ENCODE assay signal across 17 mouse cellular contexts in genomic region chr6:8492248-8492647, GRCm38 (mm10). TPM values are rescaled to one million over a fixed set of nuclear protein-coding genes. Genes with fewer than 3 reads are reported as not detected.
DNase-seq lines count a peak whose midpoint lies in the region; TF ChIP-seq lines count a peak whose summit lies in the region.
"Had no signal": no experiment of that assay in that cellular context is flagged by ENCODE, and none has a peak within 500 bp of the region (broad histone marks: within the 10 kb centered on the region; RNA-seq: fewer than 3 reads in every experiment).

No protein-coding gene starts in this region.

- H3K27ac ChIP-seq in testis, adult 2 months (ENCODE audit: control insufficient read depth, insufficient read depth, low read depth, low read length): no peak overlapping the region
- no peak overlapping the region for H3K27ac ChIP-seq in MEL (ENCODE audit: control insufficient read depth, low read depth, low read length)

- peak overlapping the region; percentile 27; the same call in 1 of the 2 replicates for H3K4me3 ChIP-seq in testis, adult 2 months (ENCODE audit: control insufficient read depth, low read depth, low read length)
- no peak overlapping the region for H3K4me3 ChIP-seq in MEL (ENCODE audit: control insufficient read depth in 1 of 2, insufficient read depth in 1 of 2, low read depth in 2 of 2, low read length in 2 of 2)

- no peak for DNase-seq in testis, postnatal 10 days (ENCODE audit: low spot score)
- DNase-seq in MEL (ENCODE audit: low read depth, low spot score): no peak
- DNase-seq in B cell, adult 2 months: no peak
- DNase-seq: adrenal gland, adult 2 months; adrenal gland, adult 8-10 months; adrenal gland, postnatal 10 days; adrenal gland, postnatal 14 days; adrenal gland, postnatal 25 days; adrenal gland, postnatal 36 days; cerebellum, adult 11 months; cerebellum, adult 11-12 months; cerebellum, adult 18-20 months; cerebellum, adult 2 months; cerebellum, adult 8-10 months had no signal

- H3K9me3 ChIP-seq in MEL (replicated peaks; ENCODE audit: insufficient read depth, low read length): no peaks in the 10 kb centered on the region
- H3K9me3 ChIP-seq: G1E had no signal

- no peak overlapping the region for H3K9ac ChIP-seq in MEL (ENCODE audit: control insufficient read depth, low read depth, low read length, poor library complexity, severe bottlenecking)

- TF ChIP-seq POLR2A in testis, adult 2 months (IDR thresholded peaks at IDR 0.05; ENCODE audit: control insufficient read depth, low read depth, low read length): no peak
- no peak for TF ChIP-seq POLR2A in MEL (IDR thresholded peaks at IDR 0.05; ENCODE audit: control insufficient read depth in 1 of 2, insufficient read depth in 1 of 2, low read depth in 1 of 2, low read length in 2 of 2, poor library complexity in 1 of 2)

- H3K79me2 ChIP-seq in MEL (ENCODE audit: control insufficient read depth, insufficient read depth, low read length, poor library complexity): no peaks in the 10 kb centered on the region

- no peaks in the 10 kb centered on the region for H3K27me3 ChIP-seq in testis, adult 2 months (ENCODE audit: control insufficient read depth, insufficient read depth, low read length)
- H3K27me3 ChIP-seq in MEL (ENCODE audit: control insufficient read depth in 1 of 2, insufficient read depth in 2 of 2, low read length in 2 of 2): no peaks in the 10 kb centered on the region
- H3K27me3 ChIP-seq: CH12.LX had no signal

- H3K36me3 ChIP-seq in testis, adult 2 months (ENCODE audit: control insufficient read depth, insufficient read depth, low read length): no peaks in the 10 kb centered on the region
- H3K36me3 ChIP-seq in MEL (ENCODE audit: control insufficient read depth in 1 of 2, insufficient read depth in 2 of 2, low read length in 2 of 2): peaks cover 0 to 32% of the 10 kb centered on the region in 2 experiments; a peak in 2 of 4 replicates
- H3K36me3 ChIP-seq: G1E had no signal

- no peak for TF ChIP-seq CTCF in testis, adult 2 months (IDR thresholded peaks at IDR 0.05; ENCODE audit: control insufficient read depth, insufficient read depth, insufficient replicate concordance, low read depth, low read length)
- no peak for TF ChIP-seq CTCF in MEL (IDR thresholded peaks at IDR 0.05 in 2 of 3, conservative IDR thresholded peaks at IDR 0.05 in 1 of 3; ENCODE audit: control insufficient read depth in 1 of 3, insufficient read depth in 1 of 3, low read depth in 2 of 3, low read length in 3 of 3, poor library complexity in 1 of 3, severe bottlenecking in 1 of 3)

- TF ChIP-seq RAD21 in MEL (IDR thresholded peaks at IDR 0.05; ENCODE audit: low read depth, low read length): no peak

- no peaks in the 10 kb centered on the region for H3K4me1 ChIP-seq in testis, adult 2 months (ENCODE audit: control insufficient read depth, insufficient read depth, low read length)
- H3K4me1 ChIP-seq in MEL (ENCODE audit: control insufficient read depth in 1 of 2, insufficient read depth in 2 of 2, low read length in 2 of 2): peaks cover 28 to 29% of the 10 kb centered on the region in 2 experiments

- peak; percentile 58 to 61; a peak in 3 of 4 replicates for TF ChIP-seq EP300 in MEL (IDR thresholded peaks at IDR 0.05; ENCODE audit: low read depth in 1 of 2, low read length in 2 of 2)

TF ChIP-seq in MEL, 35 proteins besides CTCF, POLR2A, EP300 and RAD21:
- TF ChIP-seq NELFE (IDR thresholded peaks at IDR 0.05; ENCODE audit: low read depth, low read length) (no peak), MAFK (IDR thresholded peaks at IDR 0.05; ENCODE audit: borderline replicate concordance, low read depth, low read length) (no peak), HCFC1 (IDR thresholded peaks at IDR 0.05; ENCODE audit: low read depth, low read length) (no peak), MAZ (IDR thresholded peaks at IDR 0.05; ENCODE audit: low read depth, low read length) (no peak), ETS1 (IDR thresholded peaks at IDR 0.05; ENCODE audit: low read depth, low read length) (peak; percentile 61), RCOR1 (IDR thresholded peaks at IDR 0.05; ENCODE audit: low read depth, low read length) (peak; percentile 64), MXI1 (IDR thresholded peaks at IDR 0.05; ENCODE audit: low read depth, low read length) (no peak), SMC3 (IDR thresholded peaks at IDR 0.05; ENCODE audit: low read depth, low read length) (no peak), CHD2 (IDR thresholded peaks at IDR 0.05; ENCODE audit: low read length) (no peak), UBTF (IDR thresholded peaks at IDR 0.05; ENCODE audit: borderline replicate concordance, insufficient read depth, low read depth, low read length) (no peak), MYB (IDR thresholded peaks at IDR 0.05; ENCODE audit: low read depth, low read length) (no peak), ELF1 (IDR thresholded peaks at IDR 0.05; ENCODE audit: low read depth, low read length) (0 out of 2 replicates have a peak, but pooled peaks have one; percentile 52), GATA1 (IDR thresholded peaks at IDR 0.05; ENCODE audit: low read depth, low read length) (peak; percentile 75), SIN3A (IDR thresholded peaks at IDR 0.05; ENCODE audit: low read length) (peak; percentile 61), ZMIZ1 (IDR thresholded peaks at IDR 0.05; ENCODE audit: low read depth, low read length) (no peak), POLR2AphosphoS2 (IDR thresholded peaks at IDR 0.05; ENCODE audit: low read length) (no peak), BHLHE40 (IDR thresholded peaks at IDR 0.05; ENCODE audit: borderline replicate concordance, low read depth, low read length) (no peak; the same call in 1 of the 2 replicates), KAT2A (conservative IDR thresholded peaks at IDR 0.05; ENCODE audit: low read depth, low read length) (no peak), GABPA (IDR thresholded peaks at IDR 0.05; ENCODE audit: low read depth, low read length) (no peak), TCF12 (IDR thresholded peaks at IDR 0.05; ENCODE audit: low read depth, low read length) (0 out of 2 replicates have a peak, but pooled peaks have one; percentile 31), USF1 (IDR thresholded peaks at IDR 0.05; ENCODE audit: low read depth, low read length) (no peak), TBP (IDR thresholded peaks at IDR 0.05; ENCODE audit: low read depth, low read length) (no peak)
TF ChIP-seq in MEL: peak in this region for 6.

RNA-seq across cellular contexts. Expression of gene Glcci1, which starts 17.2 kb away (rescaled TPM):
- 142 and 155 TPM in 2 replicates for polyA plus RNA-seq in testis, adult 2 months (2012; rRNA removed)
- 1.8 and 2.1 TPM in 2 replicates for total RNA-seq in MEL (2012; rRNA removed)
- polyA plus RNA-seq in MEL (2012; ENCODE audit: insufficient read depth in 1 of 2, insufficient read length in 2 of 2, low read depth in 1 of 2, low replicate concordance in 2 of 2, missing spikeins in 1 of 2): 10 to 100 TPM in 1 of 2 experiments, 1 to 10 TPM in 1; 7.9 to 31.1 TPM
